Mouse (Mus musculus) liver, postnatal 0 days (tissue): ENCODE results near the gene Rtkn. TPM values are rescaled to one million over a fixed set of nuclear protein-coding genes. Genes with fewer than 3 reads are reported as not detected.

ENCODE experiments used
- ATAC-seq: fragments of 200-750 bp; cut with Nextera tagmentation; 2 replicates; pipeline ENCODE4 v1.8.0; 2017; ENCODE audit warnings: mild to moderate bottlenecking, moderate library complexity
- DNase-seq: peaks from one replicate; pipeline ENCODE4 v3.0.0-alpha.2; 2016
- H3K27ac ChIP-seq: fragments of 300-500 bp; sonication (generic); 2 replicates; pipeline ENCODE4 v1.5.1; 2014; ENCODE audit warnings: antibody characterized with exemption, moderate library complexity, mild to moderate bottlenecking, low read depth
- H3K27me3 ChIP-seq: fragments of 300-500 bp; sonication (generic); 2 replicates; pipeline ENCODE4 v1.6.1; 2014; ENCODE audit warnings: low read length, control low read depth, mixed read lengths; ENCODE audit not compliant: insufficient read depth
- H3K36me3 ChIP-seq: fragments of 300-500 bp; sonication (generic); replicated peaks from 2 replicates; pipeline ENCODE4 v1.6.1; 2014; ENCODE audit warnings: mild to moderate bottlenecking, control low read depth, low read length, moderate library complexity, mixed read lengths; ENCODE audit not compliant: insufficient read depth
- H3K4me1 ChIP-seq: fragments of 300-500 bp; sonication (generic); 2 replicates; pipeline ENCODE4 v1.6.1; 2014; ENCODE audit warnings: antibody characterized with exemption, mild to moderate bottlenecking, control low read depth; ENCODE audit not compliant: insufficient read depth
- H3K4me2 ChIP-seq: fragments of 300-500 bp; sonication (generic); 2 replicates; pipeline ENCODE4 v1.6.1; 2014; ENCODE audit warnings: low read depth, mild to moderate bottlenecking, low read length, moderate library complexity, mixed read lengths
- H3K4me3 ChIP-seq: fragments of 300-500 bp; sonication (generic); 2 replicates; pipeline ENCODE4 v1.5.1; 2014; ENCODE audit warnings: low read depth, low read length
- H3K9ac ChIP-seq: fragments of 300-500 bp; sonication (generic); replicated peaks from 2 replicates; pipeline ENCODE4 v1.6.1; 2014; ENCODE audit warnings: mild to moderate bottlenecking, moderate library complexity
- H3K9me3 ChIP-seq: fragments of 300-500 bp; sonication (generic); 2 replicates; pipeline ENCODE4 v1.6.1; 2016; ENCODE audit warnings: mild to moderate bottlenecking, control low read depth, low read length, mixed read lengths
- CTCF ChIP-seq: sonication (generic); IDR thresholded peaks from 2 replicates; pipeline ENCODE4 v1.5.1; 2016; ENCODE audit warnings: antibody characterized with exemption, low read depth
- EP300 ChIP-seq: IDR thresholded peaks from 2 replicates; pipeline ENCODE4 v1.6.1; 2016; ENCODE audit warnings: antibody characterized with exemption, low read depth, mild to moderate bottlenecking
- WGBS: fragments of 180-500 bp; shearing (Covaris S2); extraction: QIAGEN DNeasy Blood & Tissue Kit; methylation state at CpG from one replicate; pipeline ENCODE4 v1.1.7; 2014; ENCODE audit not compliant: insufficient replicate concordance; 5-methylcytosine and 5-hydroxymethylcytosine counted together
- polyA plus RNA-seq: library from polyadenylated mRNA; unstranded; fragments of >200 nt; fragmentation: Nextera tagmentation; extraction: Ambion mirVana; gene quantifications from 2 replicates; pipeline ENCODE4 v1.2.1, GENCODE M21; 2015

Rtkn gene
- polyA plus RNA-seq, 1 experiment from 2014 or later = 7.1 TPM

- Histone ChIP-seq H3K9me3 (no peaks in the 10 kb centered on the region), H3K4me1 (peaks cover 8% of the 10 kb centered on the region; the same call in 1 of the 2 replicates), H3K27ac (no peak overlapping the region), H3K4me3 (no peak overlapping the region), H3K4me2 (no peak overlapping the region), H3K9ac (no peak overlapping the region), H3K36me3 (no peaks in the 10 kb centered on the region), H3K27me3 (no peaks in the 10 kb centered on the region)
- WGBS = 70% methylated on average over 9 of the region's 9 CpGs
- DNase-seq (no peak), ATAC-seq (no peak)
- TF ChIP-seq CTCF = no peak
- no peak for TF ChIP-seq EP300
Measured at GRCm38 (mm10) chr6:83172240-83172920, 37.1 kb downstream of the Rtkn start.

- Histone ChIP-seq H3K4me3 (no peak overlapping the region), H3K4me1 (peaks cover 2% of the 10 kb centered on the region; the same call in 1 of the 2 replicates), H3K9ac (no peak overlapping the region), H3K27me3 (no peaks in the 10 kb centered on the region), H3K4me2 (no peak overlapping the region), H3K36me3 (no peaks in the 10 kb centered on the region), H3K27ac (no peak overlapping the region), H3K9me3 (no peaks in the 10 kb centered on the region)
- WGBS = 77% methylated on average over 8 of the region's 8 CpGs
- TF ChIP-seq CTCF (no peak), EP300 (no peak)
- ATAC-seq (no peak), DNase-seq (no peak)
Measured at GRCm38 (mm10) chr6:83175996-83176395, 40.7 kb downstream of the Rtkn start.

GRCm38 (mm10) chr6:83179390-83180117, 44.3 kb downstream of the Rtkn start:
- peaks cover 17% of the 10 kb centered on the region for H3K36me3 ChIP-seq
- WGBS = 55% methylated on average over 12 of the region's 12 CpGs
- no peak overlapping the region for H3K4me2 ChIP-seq
- TF ChIP-seq CTCF = no peak
- H3K4me3 ChIP-seq = no peak overlapping the region
- no peak overlapping the region for H3K27ac ChIP-seq
- DNase-seq (no peak), ATAC-seq (no peak)
- H3K4me1 ChIP-seq = peaks cover 2% of the 10 kb centered on the region; the same call in 1 of the 2 replicates
- no peaks in the 10 kb centered on the region for H3K9me3 ChIP-seq
- H3K9ac ChIP-seq = no peak overlapping the region
- no peaks in the 10 kb centered on the region for H3K27me3 ChIP-seq

GRCm38 (mm10) chr6:83180605-83181004, 45.3 kb downstream of the Rtkn start:
- no peak overlapping the region for H3K4me3 ChIP-seq
- 68% methylated on average over 6 of the region's 6 CpGs for WGBS
- peaks cover 20% of the 10 kb centered on the region for H3K36me3 ChIP-seq
- ATAC-seq = no peak
- H3K4me1 ChIP-seq = peaks cover 2% of the 10 kb centered on the region; the same call in 1 of the 2 replicates
- H3K27ac ChIP-seq = no peak overlapping the region
- H3K4me2 ChIP-seq = no peak overlapping the region
- TF ChIP-seq EP300 = no peak
- TF ChIP-seq CTCF = no peak
- no peaks in the 10 kb centered on the region for H3K27me3 ChIP-seq
- H3K9ac ChIP-seq = no peak overlapping the region
- DNase-seq = no peak
- H3K9me3 ChIP-seq = no peaks in the 10 kb centered on the region

- Histone ChIP-seq H3K4me2 (no peak overlapping the region), H3K9ac (no peak overlapping the region), H3K9me3 (no peaks in the 10 kb centered on the region), H3K4me1 (no peaks in the 10 kb centered on the region), H3K27ac (no peak overlapping the region), H3K27me3 (no peaks in the 10 kb centered on the region), H3K36me3 (peaks cover 33% of the 10 kb centered on the region), H3K4me3 (no peak overlapping the region)
- TF ChIP-seq EP300 (no peak), CTCF (peak; percentile 59)
- ATAC-seq (no peak), DNase-seq (no peak)
- 89% methylated on average over 3 of the region's 3 CpGs for WGBS
Measured at GRCm38 (mm10) chr6:83184858-83185435, 49.7 kb downstream of the Rtkn start.
